Mouse (Mus musculus) heart, embryonic 16.5 days (tissue): Measurements from ENCODE around the gene Immt. TPM values are rescaled to one million over a fixed set of nuclear protein-coding genes. Genes with fewer than 3 reads are reported as not detected.

ENCODE experiments used
- ATAC-seq: fragments of 200-750 bp; cut with Nextera tagmentation; replicated peaks from 2 replicates; pipeline ENCODE4 v1.8.0; 2017; ENCODE audit warnings: moderate number of reproducible peaks; ENCODE audit not compliant: insufficient read depth, low FRiP score; ENCODE audit errors: extremely low read depth
- H3K27ac ChIP-seq: fragments of 300-500 bp; sonication (generic); 2 replicates; pipeline ENCODE4 v1.5.1; 2014; ENCODE audit warnings: mild to moderate bottlenecking, low read length, control low read depth, moderate library complexity
- H3K27me3 ChIP-seq: fragments of 300-500 bp; sonication (generic); 2 replicates; pipeline ENCODE4 v1.6.1; 2014; ENCODE audit warnings: low read length, mixed read lengths; ENCODE audit not compliant: control insufficient read depth, insufficient read depth
- H3K36me3 ChIP-seq: fragments of 300-500 bp; sonication (generic); 2 replicates; pipeline ENCODE4 v1.6.1; 2014; ENCODE audit not compliant: control insufficient read depth, insufficient read depth
- H3K4me1 ChIP-seq: fragments of 300-500 bp; sonication (generic); 2 replicates; pipeline ENCODE4 v1.6.1; 2014; ENCODE audit warnings: low read length, mixed read lengths; ENCODE audit not compliant: control insufficient read depth, insufficient read depth
- H3K4me2 ChIP-seq: fragments of 300-500 bp; sonication (generic); 2 replicates; pipeline ENCODE4 v1.6.1; 2014; ENCODE audit warnings: low read depth, mild to moderate bottlenecking, control low read depth, low read length
- H3K4me3 ChIP-seq: fragments of 300-500 bp; sonication (generic); 2 replicates; pipeline ENCODE4 v1.5.1; 2014; ENCODE audit warnings: mild to moderate bottlenecking, control low read depth, low read length
- H3K9ac ChIP-seq: fragments of 300-500 bp; sonication (generic); 2 replicates; pipeline ENCODE4 v1.6.1; 2014; ENCODE audit warnings: low read length, control low read depth
- H3K9me3 ChIP-seq: fragments of 300-500 bp; sonication (generic); replicated peaks from 2 replicates; pipeline ENCODE4 v1.6.1; 2016; ENCODE audit warnings: low read length; ENCODE audit not compliant: control insufficient read depth
- WGBS: fragments of 180-500 bp; shearing (Covaris S2); extraction: QIAGEN DNeasy Blood & Tissue Kit; methylation state at CpG from one replicate; pipeline ENCODE4 v1.1.7; 2014; 5-methylcytosine and 5-hydroxymethylcytosine counted together
- polyA plus RNA-seq: library from polyadenylated mRNA; unstranded; fragments of >200 nt; fragmentation: Nextera tagmentation; extraction: Ambion mirVana; gene quantifications from 2 replicates; pipeline ENCODE4 v1.2.1, GENCODE M21; 2015

Gene Immt
- 368 and 402 TPM in 2 replicates for polyA plus RNA-seq

DNA sequence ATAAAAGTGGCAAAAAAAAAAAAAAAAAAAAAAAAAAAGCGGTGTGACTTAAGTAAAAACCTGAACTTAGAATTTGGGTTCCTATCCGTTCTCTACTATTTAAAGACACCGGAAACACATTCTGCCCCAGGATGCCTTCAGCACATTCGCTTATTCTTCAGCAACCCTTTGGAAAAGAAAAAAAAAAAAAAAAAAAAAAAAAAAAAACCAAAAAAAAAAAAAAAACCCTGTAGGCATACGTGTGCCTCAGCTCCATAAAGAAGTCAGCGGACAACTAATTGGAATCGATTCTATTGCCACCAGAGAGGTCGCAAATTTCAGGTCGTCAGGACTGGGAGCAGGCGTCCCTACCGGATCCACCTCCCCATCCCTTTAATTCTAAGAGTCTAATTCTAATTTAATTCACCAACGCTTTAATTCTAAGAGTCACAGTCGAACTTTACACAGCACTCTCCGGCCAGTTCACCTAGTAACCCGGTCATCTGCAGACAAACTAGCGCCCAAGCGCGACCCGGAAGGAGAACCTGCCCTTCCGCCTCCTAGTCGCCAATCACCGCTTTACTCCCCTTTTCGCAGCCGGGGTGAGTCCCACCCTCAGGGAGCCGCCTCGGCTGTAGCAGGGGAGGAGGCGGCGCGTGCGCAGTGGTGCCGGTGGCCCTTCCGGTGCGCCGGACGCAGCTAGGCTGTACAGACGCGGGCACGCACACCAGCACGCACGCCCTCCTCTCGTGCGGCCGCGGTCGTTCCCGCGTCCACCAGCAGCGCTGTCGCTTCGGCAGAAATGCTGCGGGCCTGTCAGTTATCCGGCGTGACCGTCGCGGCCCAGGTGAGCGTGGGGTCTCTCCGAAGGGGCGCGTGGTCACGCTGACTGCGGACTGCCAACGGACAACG, at the start of gene Immt:
TSS of gene Immt (plus strand) at position 642 of the 891 bp plus-strand sequence.
- whole genome bisulfite sequencing = under 1% methylated on average over 64 of the region's 64 CpGs
- peak; percentile 99 for ATAC-seq
- H3K9ac ChIP-seq = peak within 1 kb of the TSS; percentile 98
- H3K36me3 ChIP-seq = peaks cover 4% of the 10 kb centered on the region; the same call in 1 of the 2 replicates
- no peaks in the 10 kb centered on the region for H3K9me3 ChIP-seq
- H3K27me3 ChIP-seq = no peaks in the 10 kb centered on the region
- H3K27ac ChIP-seq = peak within 1 kb of the TSS; percentile 98
- H3K4me1 ChIP-seq = peaks cover 8% of the 10 kb centered on the region
- peak within 1 kb of the TSS; percentile 86 for H3K4me2 ChIP-seq
- peak within 1 kb of the TSS; percentile 99 for H3K4me3 ChIP-seq

GRCm38 (mm10) chr6:71783165-71783564, 48.0 kb upstream of the Immt start:
- Histone ChIP-seq H3K4me2 (no peak overlapping the region), H3K36me3 (peaks cover 6% of the 10 kb centered on the region), H3K4me1 (peaks cover 11% of the 10 kb centered on the region), H3K9me3 (0 out of 2 replicates have a peak, but pooled peaks cover 5% of the 10 kb centered on the region), H3K4me3 (no peak overlapping the region), H3K9ac (no peak overlapping the region), H3K27ac (no peak overlapping the region), H3K27me3 (no peaks in the 10 kb centered on the region)
- 90% methylated on average over 5 of the region's 5 CpGs for WGBS
- no peak for ATAC-seq

DNA sequence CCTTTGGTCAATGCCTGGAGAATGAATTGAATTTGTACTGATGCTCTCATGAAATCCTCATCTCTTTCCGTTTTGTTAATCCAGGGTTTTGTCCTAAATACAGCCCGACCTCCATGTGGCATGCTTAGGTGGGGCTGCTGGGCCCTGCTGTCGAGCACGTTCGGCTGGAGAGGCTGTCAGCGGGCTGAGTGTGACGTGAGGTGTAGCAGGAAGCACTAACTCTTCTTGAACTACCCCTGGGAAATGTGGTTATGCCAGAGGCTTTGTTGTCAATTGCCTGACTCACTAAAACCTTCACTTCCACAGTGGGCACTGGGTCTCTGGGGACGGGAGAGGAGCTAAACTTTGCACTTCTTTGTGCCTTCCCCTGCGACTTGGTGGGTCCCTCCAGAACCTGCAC, 42.8 kb upstream of the Immt start:
- Histone ChIP-seq H3K9me3 (0 out of 2 replicates have a peak, but pooled peaks cover 5% of the 10 kb centered on the region), H3K27me3 (no peaks in the 10 kb centered on the region), H3K27ac (0 out of 2 replicates have a peak overlapping the region, but pooled peaks have one; percentile 7), H3K4me3 (no peak overlapping the region), H3K4me1 (peaks cover 12% of the 10 kb centered on the region), H3K4me2 (no peak overlapping the region), H3K9ac (no peak overlapping the region), H3K36me3 (peaks cover 4% of the 10 kb centered on the region)
- WGBS = 31% methylated on average over 9 of the region's 9 CpGs
- peak; percentile 64; the same call in 1 of the 2 replicates for ATAC-seq

- Histone ChIP-seq H3K4me3 (no peak overlapping the region), H3K27me3 (no peaks in the 10 kb centered on the region), H3K4me2 (no peak overlapping the region), H3K9me3 (no peaks in the 10 kb centered on the region), H3K4me1 (peaks cover 8% of the 10 kb centered on the region), H3K9ac (no peak overlapping the region), H3K27ac (no peak overlapping the region), H3K36me3 (peaks cover 3% of the 10 kb centered on the region)
- WGBS = 79% methylated on average over 6 of the region's 6 CpGs
- no peak for ATAC-seq
Observed at GRCm38 (mm10) chr6:71791771-71792170, 39.4 kb upstream of the Immt start.

- no peak for ATAC-seq
- H3K4me1 ChIP-seq = 0 out of 2 replicates have a peak, but pooled peaks cover 5% of the 10 kb centered on the region
- no peak overlapping the region for H3K4me3 ChIP-seq
- H3K9ac ChIP-seq = no peak overlapping the region
- no peaks in the 10 kb centered on the region for H3K27me3 ChIP-seq
- H3K9me3 ChIP-seq = no peaks in the 10 kb centered on the region
- no peak overlapping the region for H3K27ac ChIP-seq
- peaks cover 3% of the 10 kb centered on the region for H3K36me3 ChIP-seq
- WGBS = 62% methylated on average over 3 of the region's 3 CpGs
- H3K4me2 ChIP-seq = no peak overlapping the region
Observed at GRCm38 (mm10) chr6:71799391-71799790, 31.7 kb upstream of the Immt start.

DNA sequence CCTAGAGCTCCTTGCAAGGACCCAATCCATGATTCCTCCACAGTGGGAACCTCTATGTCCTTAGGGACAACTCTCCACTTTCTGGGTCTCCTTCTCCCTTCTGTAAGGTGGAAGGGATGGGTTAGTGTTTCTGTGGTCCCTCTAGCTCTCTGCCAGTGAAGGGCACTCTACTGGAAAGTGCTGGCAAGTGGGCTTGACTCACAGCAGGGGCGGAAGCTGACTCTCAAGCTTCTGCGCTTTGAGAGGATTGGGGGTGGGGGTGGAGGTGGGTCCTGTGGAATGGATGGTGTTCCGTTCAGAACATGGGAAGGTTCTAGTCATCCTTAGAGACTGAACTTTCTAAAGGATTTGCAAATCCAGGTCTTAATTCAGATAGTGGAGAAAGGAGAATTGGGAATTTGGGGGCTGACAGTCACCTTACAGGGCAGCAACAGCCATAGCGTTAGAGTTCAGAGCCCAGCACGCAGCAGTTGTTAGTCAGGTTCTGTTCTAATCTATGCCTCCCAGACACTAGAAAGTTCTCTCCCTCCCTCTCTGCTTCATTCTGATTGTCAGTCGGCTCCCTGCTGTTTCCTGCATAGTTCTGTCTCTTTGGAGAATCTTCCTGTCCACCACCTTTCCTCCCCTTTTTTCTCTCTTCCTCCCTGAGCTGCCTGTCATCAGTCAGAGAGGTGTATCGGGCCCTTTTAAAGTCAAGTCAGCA, 30.0 kb upstream of the Immt start:
- Histone ChIP-seq H3K27ac (no peak overlapping the region), H3K4me2 (no peak overlapping the region)

DNA sequence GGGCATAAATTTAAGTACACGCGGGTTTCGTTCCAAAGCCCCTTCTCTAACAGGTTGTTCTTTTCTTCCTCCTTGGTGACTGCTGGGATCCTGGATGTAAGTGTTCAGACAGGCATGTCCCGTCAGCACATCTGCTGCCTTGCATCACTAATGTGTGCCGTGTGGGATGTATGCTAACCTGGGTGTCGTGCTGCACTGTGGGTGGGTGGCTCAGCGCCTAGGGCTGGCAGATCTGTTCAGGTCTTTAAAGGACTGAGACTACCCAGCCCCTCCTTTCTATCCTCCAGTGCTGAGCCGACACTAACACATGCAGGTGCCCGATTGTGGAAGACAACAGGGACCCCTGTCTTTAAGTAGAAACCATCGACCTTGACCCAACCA, 29.4 kb upstream of the Immt start:
- no peak overlapping the region for H3K27ac ChIP-seq
- peaks cover 21% of the 10 kb centered on the region for H3K4me1 ChIP-seq
- no peak overlapping the region for H3K4me3 ChIP-seq
- H3K27me3 ChIP-seq = no peaks in the 10 kb centered on the region
- no peak for ATAC-seq
- H3K36me3 ChIP-seq = no peaks in the 10 kb centered on the region
- no peak overlapping the region for H3K4me2 ChIP-seq
- H3K9ac ChIP-seq = no peak overlapping the region
- no peaks in the 10 kb centered on the region for H3K9me3 ChIP-seq
- WGBS = 71% methylated on average over 10 of the region's 10 CpGs

More for the DNA sequence above, 30.0 kb upstream of the Immt start:
- no peaks in the 10 kb centered on the region for H3K36me3 ChIP-seq
- H3K27me3 ChIP-seq = no peaks in the 10 kb centered on the region
- no peak for ATAC-seq
- no peaks in the 10 kb centered on the region for H3K9me3 ChIP-seq
- no peak overlapping the region for H3K4me3 ChIP-seq
- 51% methylated on average over 7 of the region's 7 CpGs for WGBS
- H3K4me1 ChIP-seq = peaks cover 21% of the 10 kb centered on the region
- no peak overlapping the region for H3K9ac ChIP-seq

- Histone ChIP-seq H3K36me3 (0 out of 2 replicates have a peak, but pooled peaks cover 2% of the 10 kb centered on the region), H3K27ac (peak overlapping the region; percentile 90), H3K9me3 (no peaks in the 10 kb centered on the region), H3K4me3 (no peak overlapping the region), H3K9ac (peak overlapping the region; percentile 5; the same call in 1 of the 2 replicates), H3K4me1 (peaks cover 21% of the 10 kb centered on the region), H3K27me3 (no peaks in the 10 kb centered on the region), H3K4me2 (no peak overlapping the region)
- ATAC-seq = no peak
- 78% methylated on average over 1 of the region's 1 CpGs for WGBS
Observed at GRCm38 (mm10) chr6:71803609-71804008, 27.5 kb upstream of the Immt start.
